Mouse (Mus musculus): ENCODE data around the gene Anapc4.
A peak's percentile ranks its signal among the peaks of the same experiment; 100 is the strongest.

Gene Anapc4

DNA sequence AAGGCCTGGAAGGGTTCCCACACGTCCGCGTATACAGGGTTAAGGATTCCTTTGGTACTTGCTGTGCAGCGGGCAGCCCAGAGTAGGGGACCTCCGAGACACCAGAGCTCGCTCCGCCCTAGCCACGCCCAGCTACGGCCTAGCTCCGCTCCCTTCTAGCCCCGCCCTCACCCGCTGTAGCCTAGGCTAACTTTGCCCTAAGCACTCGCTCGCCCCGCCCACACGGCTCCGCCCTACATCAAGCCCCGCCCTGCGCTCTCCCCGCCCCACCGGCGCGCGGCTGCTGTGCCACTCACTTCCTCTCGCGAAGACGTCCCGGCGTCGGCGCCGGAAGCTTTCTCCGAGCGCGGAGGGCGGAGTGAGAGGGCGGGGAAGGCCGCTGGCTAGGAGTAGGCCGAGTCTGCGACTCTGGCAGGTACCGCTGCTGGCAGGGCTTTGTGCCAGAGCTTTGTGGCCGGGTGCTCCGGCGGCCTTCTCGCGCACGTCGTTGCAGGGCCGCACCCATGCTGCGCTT is at the start of gene Anapc4:
Anapc4 (plus strand) TSS at position 252 of the 514 bp plus-strand sequence.
- peak; percentile 99 for DNase-seq (ENCODE audit: low read depth)

DNA sequence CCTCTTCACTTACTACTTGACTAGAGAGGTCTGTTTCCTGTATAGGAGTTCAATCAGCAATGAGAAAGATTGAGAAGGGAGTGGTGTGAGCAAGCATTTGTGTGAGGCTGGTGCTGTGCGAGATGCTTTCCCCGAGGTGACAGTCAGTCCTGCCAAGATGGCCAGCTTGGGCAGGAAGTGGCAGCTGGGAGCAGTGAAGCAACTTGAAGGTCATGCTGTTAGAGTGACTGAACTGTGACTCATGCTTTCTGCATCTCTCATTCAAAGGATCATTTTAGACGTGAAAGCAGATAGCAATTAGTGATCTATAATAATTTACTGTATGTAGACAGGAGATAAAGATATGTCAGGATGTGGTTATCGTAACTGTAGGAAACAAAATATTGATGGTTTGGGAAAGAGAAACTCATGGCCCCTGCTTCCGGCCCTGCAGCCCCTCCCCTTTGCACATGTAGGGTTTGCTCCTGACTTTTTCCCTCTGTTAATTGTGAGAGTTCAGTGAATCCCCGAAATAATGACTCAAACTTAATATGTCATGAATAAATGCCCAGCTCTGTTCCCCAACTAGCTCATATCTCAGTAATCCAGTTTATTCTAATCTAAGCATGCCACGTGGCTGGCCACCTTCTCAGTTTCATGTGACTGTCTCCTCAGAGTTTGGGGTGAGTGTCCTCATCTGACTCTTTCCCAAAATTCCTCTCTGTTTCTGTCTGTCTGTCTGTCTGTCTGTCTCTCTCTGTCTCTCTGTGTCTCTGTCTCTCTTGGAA is 47.1 kb upstream of the Anapc4 start:
- DNase-seq (ENCODE audit: low read depth) = peak; percentile 33

DNA sequence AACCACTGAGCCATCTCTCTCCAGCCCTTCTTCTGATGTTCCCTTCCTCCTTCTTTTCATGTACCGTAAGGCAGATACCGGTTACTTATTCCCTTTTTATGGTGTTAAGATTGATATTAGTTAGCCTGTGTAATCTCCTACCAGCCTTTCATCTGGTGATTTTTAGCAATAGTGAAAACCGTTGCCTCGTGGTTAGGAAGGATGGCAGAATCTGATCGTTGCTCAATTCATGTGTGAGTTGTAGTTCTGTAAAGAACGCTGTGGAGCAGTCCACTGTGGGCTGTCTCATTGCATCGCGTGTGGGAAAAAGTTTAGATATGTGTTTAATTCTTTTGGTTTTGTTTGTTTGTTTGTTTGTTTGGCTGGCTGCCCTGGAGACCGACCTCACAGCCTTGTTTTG is 40.6 kb upstream of the Anapc4 start:
- DNase-seq (ENCODE audit: low read depth) = no peak

DNA sequence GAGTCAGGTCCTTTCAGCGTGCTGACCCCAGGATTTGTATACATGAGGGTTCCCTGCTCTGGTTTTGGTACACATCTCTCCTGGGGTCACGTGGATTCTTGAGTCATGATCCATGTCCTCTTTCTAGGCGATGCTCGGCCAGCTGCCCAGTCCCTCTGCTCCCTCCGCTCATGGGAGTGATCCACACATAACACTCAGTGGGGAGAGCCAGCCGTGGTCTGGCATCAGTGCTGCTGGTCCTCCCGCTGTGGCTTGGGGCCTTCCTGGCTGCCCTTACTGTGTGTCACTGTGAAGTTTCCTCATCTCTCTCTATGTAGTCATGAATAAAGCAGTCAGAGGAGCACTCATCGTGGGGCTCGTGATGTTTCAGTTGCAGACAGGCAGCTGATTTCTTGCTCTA is 39.7 kb upstream of the Anapc4 start:
- no peak for DNase-seq (ENCODE audit: low read depth)

- DNase-seq (ENCODE audit: low read depth) = no peak
Measured at GRCm38 (mm10) chr5:52799274-52799985, 34.4 kb upstream of the Anapc4 start.

DNA sequence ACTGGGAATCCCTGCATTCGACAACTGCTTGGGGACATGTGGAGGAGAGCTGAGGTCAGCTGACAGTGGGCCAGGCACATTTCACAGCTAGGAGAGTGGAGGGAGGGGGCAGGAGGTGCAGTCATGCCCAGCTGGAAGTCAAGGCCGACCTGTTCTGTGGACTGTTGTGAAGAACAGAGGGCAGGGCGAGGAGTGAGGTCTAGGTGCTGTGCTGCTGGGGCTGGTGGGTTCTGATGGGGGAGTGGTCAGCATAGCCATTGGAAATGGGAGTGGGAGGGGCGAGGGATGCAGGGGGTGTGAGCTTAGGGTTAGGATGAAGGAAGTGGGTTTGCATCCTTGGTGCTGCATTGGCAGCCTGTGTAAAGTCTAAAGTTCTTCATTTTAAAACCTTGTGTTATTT is 28.0 kb upstream of the Anapc4 start:
- no peak for DNase-seq (ENCODE audit: low read depth)

DNA sequence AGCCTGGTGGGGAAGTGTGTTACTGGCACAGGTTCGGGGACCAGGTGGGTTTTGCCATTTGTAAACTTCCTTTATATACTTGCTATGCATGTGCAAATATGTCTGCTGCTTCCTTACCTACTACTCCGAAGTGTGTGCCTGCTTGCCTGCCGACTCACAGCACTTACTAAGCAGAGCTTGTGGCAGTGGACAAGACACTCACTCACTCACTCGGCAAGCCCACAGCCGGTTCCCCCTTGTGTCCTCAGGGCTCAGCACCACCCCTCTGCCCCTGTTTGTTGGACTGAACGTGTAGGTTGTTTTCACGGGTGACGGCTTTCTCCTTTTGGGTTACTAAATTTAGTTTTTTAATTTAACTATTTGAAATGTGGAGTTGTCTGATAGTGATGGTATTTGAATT is 27.5 kb upstream of the Anapc4 start:
- no peak for DNase-seq (ENCODE audit: low read depth)

- no peak for DNase-seq (ENCODE audit: low read depth)
Measured at GRCm38 (mm10) chr5:52807030-52807429, 26.8 kb upstream of the Anapc4 start.

- no peak for DNase-seq (ENCODE audit: low read depth)
Measured at GRCm38 (mm10) chr5:52810446-52810845, 23.4 kb upstream of the Anapc4 start.

DNA sequence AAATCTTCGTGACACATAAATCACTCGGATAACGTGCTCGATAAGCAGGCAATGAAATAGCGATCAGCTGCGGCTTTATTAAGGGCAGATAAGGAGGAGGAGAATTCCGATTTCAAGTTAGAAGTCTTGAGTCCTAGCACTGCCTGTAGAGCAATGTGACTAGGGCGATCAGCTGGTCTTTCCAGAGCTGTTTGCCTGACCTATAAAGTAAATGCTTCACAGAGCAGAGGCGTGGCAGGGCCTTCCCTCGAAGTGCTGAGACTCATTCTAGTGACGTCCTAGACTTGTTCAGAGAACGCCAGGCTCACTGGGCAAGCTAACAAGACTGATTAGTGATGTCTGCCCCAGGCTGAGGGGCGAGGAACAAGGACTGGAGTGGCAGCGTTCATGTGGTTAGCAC is 22.8 kb upstream of the Anapc4 start:
- no peak for DNase-seq (ENCODE audit: low read depth)

DNA sequence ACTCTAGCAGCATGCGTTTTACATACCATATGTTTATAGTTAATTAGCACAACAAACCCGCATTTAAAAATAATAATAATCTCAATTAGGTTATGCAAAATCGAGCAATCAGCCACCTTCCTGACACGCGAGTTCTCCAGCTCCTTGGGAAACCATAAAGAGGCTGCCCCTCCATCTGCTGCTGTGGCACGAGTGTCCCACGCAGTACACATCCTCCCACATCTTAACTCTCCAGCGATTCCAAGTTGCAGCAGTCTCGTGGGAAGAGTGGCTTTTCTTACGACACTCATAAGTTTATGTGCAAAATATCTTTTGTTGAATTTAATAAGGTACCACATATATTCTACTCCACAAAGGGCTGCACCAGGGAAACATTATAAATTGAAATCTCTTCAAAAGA is 21.4 kb upstream of the Anapc4 start:
- no peak for DNase-seq (ENCODE audit: low read depth)

DNA sequence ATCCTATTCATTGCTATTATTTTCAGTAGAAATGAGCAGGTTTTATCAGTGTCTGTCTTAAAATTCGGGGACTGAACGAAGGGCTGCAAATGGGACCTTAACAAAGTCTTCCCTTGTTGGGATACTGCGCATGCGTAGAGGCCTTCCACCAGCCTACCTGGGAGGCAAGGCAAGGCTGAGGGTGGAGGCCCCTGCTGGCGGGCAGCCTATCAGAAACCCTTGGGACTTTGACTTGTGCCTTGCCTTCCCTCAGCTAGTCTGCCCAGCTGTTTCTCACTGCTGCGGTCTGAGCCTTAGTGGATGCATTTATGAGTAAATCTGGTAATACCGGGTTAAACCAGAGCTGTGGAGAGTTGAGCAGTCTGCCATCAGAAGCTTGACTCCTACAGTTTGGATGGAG is 20.5 kb upstream of the Anapc4 start:
- no peak for DNase-seq (ENCODE audit: low read depth)

- DNase-seq (ENCODE audit: low read depth) = no peak
Measured at GRCm38 (mm10) chr5:52818676-52819075, 15.1 kb upstream of the Anapc4 start.

- peak; percentile 44 for DNase-seq (ENCODE audit: low read depth)
Measured at GRCm38 (mm10) chr5:52821691-52822090, 12.1 kb upstream of the Anapc4 start.

DNA sequence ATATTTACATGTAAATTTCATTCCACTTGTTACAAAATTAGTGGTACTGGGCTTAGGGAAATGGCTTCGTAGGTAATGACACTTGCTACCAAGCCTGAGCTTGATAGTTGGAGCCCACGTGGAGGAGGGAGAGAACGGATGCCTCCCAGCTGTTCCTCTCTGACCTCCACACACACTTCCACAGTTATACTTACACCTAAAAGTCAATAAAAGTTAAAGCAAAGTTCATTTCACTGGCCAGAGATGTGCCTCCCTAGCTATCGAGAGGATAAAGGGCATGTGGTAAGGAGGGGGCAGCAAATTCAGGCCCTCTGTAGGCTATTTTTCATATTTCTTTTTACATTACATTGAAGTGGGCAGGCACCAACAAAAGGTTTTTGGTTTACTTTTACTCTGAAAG is 5.9 kb upstream of the Anapc4 start:
- DNase-seq (ENCODE audit: low read depth) = no peak

DNA sequence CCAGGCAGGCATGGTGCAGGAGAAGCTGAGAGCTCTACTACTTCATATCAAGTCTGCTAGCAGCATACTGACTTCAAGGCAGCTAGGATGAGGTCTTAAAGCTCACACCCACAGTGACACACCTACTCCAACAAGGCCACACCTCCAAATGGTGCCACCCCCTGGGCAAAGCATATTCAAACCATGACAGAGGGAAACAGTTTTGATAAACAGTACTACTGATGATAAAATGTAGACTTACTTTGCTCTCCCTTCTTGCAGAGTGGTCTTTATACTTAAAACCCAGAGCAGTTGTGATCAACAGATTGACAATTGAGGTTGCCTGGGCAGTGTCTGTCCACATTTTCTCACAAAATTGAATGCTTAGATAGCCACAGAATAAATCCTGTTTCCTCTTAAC is 807 bp upstream of the Anapc4 start:
- peak; percentile 66 for DNase-seq (ENCODE audit: low read depth)

DNA sequence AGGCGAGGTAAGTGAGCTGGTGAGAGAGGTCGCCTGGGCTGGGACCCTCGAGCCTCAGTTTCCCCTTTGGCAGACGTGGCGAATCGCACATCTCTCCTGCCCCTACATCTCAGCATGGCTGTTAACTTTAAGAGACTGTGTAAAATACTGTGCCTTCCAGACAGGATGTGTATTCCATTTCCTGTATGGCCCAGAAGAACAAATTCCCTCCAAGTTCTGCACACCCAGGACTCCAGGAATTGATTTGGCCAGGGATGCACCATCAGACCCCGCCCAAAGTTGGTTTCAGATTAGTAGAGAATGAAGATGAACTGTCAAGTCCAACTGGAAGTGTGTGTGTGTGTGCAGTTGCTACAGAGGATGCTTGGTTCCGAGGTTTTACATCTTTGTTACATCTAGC is 574 bp downstream of the Anapc4 start:
- DNase-seq (ENCODE audit: low read depth) = no peak

- no peak for DNase-seq (ENCODE audit: low read depth)
Measured at GRCm38 (mm10) chr5:52844319-52844718, 10.5 kb downstream of the Anapc4 start.

DNA sequence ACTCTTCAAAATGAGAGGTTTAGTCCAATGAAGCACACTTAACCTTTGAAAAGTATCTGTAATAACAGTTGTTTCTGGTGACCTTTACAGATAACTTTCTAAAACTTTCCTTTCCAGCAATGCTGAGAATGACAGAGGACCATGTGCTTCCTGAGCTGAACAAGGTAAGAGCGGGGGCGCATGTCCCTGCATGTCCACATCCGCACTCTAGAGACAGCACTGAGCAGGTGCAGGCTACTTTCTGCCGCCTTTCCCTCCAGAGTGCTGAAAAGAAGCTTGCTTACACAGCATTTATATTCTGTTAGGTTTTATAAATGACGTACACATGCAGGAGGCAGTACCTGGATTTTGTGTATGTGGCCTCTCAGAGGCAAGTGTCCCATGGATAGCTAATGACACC is 21.9 kb downstream of the Anapc4 start:
- peak; percentile 8 for DNase-seq (ENCODE audit: low read depth)

DNA sequence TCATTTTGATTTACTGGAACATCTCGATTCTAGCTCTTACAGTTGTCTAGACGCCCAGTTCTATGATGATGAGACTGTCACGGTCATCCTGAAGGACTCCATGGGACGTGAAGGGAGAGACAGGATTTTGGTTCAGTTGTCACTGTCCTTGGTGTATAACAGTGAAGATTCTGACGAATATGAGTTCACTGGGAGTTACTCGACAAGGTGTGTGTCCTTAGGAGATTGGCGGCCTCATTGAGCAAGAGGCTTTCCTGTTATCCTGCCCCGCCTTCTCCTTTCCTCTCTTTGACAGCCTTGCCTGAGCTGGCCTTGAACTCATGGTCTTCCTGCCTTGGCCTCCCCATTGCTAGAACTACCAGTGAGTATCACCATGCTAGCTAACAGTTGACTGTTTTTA is 30.6 kb downstream of the Anapc4 start:
- DNase-seq (ENCODE audit: low read depth) = no peak

DNA sequence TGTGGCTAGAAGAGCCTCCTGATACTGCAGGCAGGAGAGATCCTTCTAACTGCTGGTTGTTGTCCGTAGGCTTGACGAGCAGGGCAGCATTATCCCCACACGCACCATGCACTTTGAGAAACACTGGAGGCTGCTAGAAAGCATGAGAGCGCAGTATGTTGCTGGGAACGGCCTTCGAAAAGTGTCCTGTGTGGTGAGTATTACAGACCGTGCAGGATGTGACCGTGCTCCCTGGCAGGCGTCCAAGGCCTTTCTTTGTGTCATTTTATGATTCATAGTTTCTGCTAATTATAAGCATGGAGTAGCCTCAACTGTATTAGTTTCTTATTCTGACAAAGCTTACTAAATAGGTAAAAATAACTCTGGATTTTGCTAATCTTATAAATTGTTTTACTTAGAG is 32.0 kb downstream of the Anapc4 start:
- no peak for DNase-seq (ENCODE audit: low read depth)

DNA sequence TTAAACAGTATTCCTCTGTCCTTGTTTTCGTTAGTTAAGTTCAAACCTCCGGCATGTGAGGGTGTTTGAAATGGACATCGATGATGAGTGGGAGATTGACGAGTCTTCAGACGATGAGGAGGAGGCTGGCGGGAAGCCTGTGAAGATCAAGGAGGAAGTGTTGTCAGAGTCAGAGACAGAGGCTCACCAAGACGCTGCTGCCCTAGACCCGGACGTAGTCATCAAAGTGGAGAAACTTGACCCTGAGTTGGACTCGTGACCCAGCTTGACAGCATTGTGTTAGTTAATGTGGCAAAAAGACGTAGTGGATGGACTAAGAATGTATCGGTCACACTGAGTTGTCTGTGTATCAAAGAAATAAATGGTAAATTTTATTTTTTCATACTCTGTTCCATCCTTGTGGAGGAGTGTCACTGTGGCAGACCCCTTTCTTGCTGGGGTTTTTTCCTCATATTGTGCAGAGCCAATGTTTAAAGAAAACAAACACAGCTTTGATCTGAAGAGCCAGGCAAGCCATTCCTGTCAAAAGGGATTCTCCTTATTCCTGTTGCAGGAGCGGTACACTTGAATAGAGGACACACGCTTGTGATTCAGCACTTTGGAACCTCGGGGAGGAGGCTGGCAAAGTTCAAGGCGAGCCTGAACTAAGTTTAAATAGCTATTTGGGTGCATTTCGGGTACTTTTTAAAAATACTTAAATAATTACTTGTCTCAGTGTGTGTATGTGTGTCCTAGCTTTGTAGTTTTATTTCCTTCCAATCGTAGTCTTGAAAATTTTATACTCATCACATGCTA is 32.7 kb downstream of the Anapc4 start:
- DNase-seq (ENCODE audit: low read depth) = no peak
